Mouse (Mus musculus): ENCODE measurements at regions not wholly inside any gene's neighbourhood (a gene's known extent, or its start where the extent isn't known, plus 50 kb on each side); places are given as distances from the start of the nearest gene placed in this dataset.

DNA sequence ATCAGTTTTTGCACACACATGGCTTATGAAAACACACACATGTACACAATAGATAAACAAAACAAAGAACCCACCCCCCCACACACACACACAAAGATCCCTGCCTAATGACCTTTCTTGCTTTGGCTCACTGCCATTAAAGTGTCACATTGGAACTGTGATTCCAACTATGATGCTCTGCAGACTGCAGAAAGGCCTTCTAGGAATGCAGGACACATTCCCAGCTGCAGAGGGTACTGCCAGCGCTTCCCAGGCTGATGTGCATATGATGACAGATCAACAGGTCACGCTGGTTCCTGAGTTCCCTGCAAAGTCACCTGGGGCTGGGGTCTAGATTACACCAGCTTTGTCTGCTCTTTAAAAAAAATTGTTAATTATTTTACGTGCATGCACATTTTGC lies 68.1 kb upstream of the Ppm1j start:
- TF ChIP-seq CTCF (IDR thresholded peaks at IDR 0.05; ENCODE audit: borderline replicate concordance, extremely low read depth, insufficient read depth, insufficient read length) (no peak), POLR2A (IDR thresholded peaks at IDR 0.05; ENCODE audit: borderline replicate concordance, extremely low read depth, insufficient read depth, insufficient read length, poor library complexity, severe bottlenecking) (no peak)
